Mouse (Mus musculus) spleen, postnatal 36 days (tissue): ENCODE measurements at regions not wholly inside any gene's neighbourhood (a gene's known extent, or its start where the extent isn't known, plus 50 kb on each side); places are given as distances from the start of the nearest gene placed in this dataset.

Experiments
- DNase-seq, 2 experiments: peaks; one replicate each; pipeline ENCODE4 v3.0.0; 2022; ENCODE audit warnings: low spot score in 2 of 2, mixed read lengths in 1 of 2

GRCm38 (mm10) chr13:37528380-37528779, 183.4 kb downstream of the Ly86 start:
- DNase-seq: no peak

- DNase-seq: no peak
These were observed 183.9 kb downstream of the Ly86 start for GRCm38 (mm10) chr13:37528876-37529275.

- no peak for DNase-seq
These were observed 186.6 kb downstream of the Ly86 start for GRCm38 (mm10) chr13:37531512-37532183.

GRCm38 (mm10) chr13:37532596-37533170, 187.7 kb downstream of the Ly86 start:
- peak; percentile 36 for DNase-seq

- DNase-seq: no peak
These were observed 188.8 kb downstream of the Ly86 start for GRCm38 (mm10) chr13:37533851-37534250.

GRCm38 (mm10) chr13:37537330-37537729, 192.3 kb downstream of the Ly86 start:
- DNase-seq: no peak

GRCm38 (mm10) chr13:37537793-37538192, 192.8 kb downstream of the Ly86 start:
- DNase-seq: peak; percentile 9 to 23

GRCm38 (mm10) chr13:37540980-37541531, 196.0 kb downstream of the Ly86 start:
- DNase-seq: no peak

- peak; percentile 73 to 79 for DNase-seq
These were observed 196.7 kb downstream of the Ly86 start for GRCm38 (mm10) chr13:37541674-37542073.

- peak; percentile 12 to 45 for DNase-seq
These were observed 197.8 kb downstream of the Ly86 start for GRCm38 (mm10) chr13:37542744-37543196.

GRCm38 (mm10) chr13:37543788-37544187, 198.8 kb downstream of the Ly86 start:
- no peak for DNase-seq

GRCm38 (mm10) chr13:37544696-37545095, 199.7 kb downstream of the Ly86 start:
- no peak for DNase-seq

GRCm38 (mm10) chr13:37546556-37546955, 201.5 kb downstream of the Ly86 start:
- DNase-seq: no peak

GRCm38 (mm10) chr13:37550584-37550983, 205.6 kb downstream of the Ly86 start:
- DNase-seq: no peak

GRCm38 (mm10) chr13:37553392-37553791, 208.4 kb downstream of the Ly86 start:
- DNase-seq: no peak

- DNase-seq: no peak
These were observed 212.2 kb downstream of the Ly86 start for GRCm38 (mm10) chr13:37557183-37557582.

- no peak for DNase-seq
These were observed 212.8 kb downstream of the Ly86 start for GRCm38 (mm10) chr13:37557766-37558165.

- no peak for DNase-seq
These were observed 214.0 kb downstream of the Ly86 start for GRCm38 (mm10) chr13:37559056-37559455.

GRCm38 (mm10) chr13:37559706-37560313, 214.8 kb downstream of the Ly86 start:
- peak in 1 of 2 experiments; percentile 43 for DNase-seq

GRCm38 (mm10) chr13:37560387-37560786, 215.4 kb downstream of the Ly86 start:
- no peak for DNase-seq

- no peak for DNase-seq
These were observed 215.8 kb downstream of the Ly86 start for GRCm38 (mm10) chr13:37560800-37561199.

GRCm38 (mm10) chr13:37561437-37561836, 216.4 kb downstream of the Ly86 start:
- DNase-seq: no peak

GRCm38 (mm10) chr13:37562141-37562540, 216.1 kb upstream of the Rreb1 start:
- DNase-seq: no peak
